Mouse (Mus musculus): ENCODE measurements at regions not wholly inside any gene's neighbourhood (a gene's known extent, or its start where the extent isn't known, plus 50 kb on each side); places are given as distances from the start of the nearest gene placed in this dataset.
A peak's percentile ranks its signal among the peaks of the same experiment; 100 is the strongest.

DNA sequence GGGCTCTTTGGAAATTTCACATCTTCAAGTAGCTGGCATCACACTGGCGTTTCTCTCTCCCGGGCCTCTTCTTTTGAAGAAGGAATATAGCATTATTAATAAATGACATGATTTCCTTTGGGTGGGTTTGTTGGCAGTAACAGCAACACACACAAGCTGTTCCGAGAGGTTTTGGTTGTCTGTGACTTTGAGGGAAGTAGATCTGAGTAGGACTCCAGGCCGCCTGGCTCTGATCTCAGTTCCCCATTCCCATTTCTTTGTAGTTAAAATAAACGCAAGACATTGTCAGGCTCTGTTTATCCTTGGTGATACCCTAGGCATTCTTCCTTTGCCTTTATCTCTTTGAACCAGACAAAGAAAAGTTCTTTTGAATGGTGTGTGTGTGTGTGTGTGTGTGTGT lies 83.3 kb upstream of the Gm9887 start:
- DNase-seq (ENCODE audit: low spot score in 2 of 2), result no peak

DNA sequence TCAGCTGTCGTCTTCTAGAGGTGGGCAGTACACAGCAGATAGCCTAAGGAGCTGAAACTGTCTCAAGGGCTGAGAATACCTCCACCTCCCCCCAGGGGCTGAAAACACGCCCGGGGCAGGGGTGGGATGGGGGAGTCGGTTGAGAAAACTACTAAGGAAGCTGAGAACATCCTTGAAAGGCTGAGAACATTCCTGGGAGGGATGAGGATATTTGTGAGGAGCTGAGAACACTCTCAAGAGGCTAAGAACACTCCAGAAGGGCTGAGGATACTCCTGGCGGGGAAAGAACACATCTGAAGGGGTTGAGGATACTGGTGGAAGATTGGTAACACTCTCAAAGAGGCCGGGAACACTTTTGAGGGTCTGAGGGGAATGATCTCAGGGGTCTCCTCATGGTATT lies 81.3 kb upstream of the Gm9887 start:
- no peak for DNase-seq (ENCODE audit: low spot score in 2 of 2)

DNA sequence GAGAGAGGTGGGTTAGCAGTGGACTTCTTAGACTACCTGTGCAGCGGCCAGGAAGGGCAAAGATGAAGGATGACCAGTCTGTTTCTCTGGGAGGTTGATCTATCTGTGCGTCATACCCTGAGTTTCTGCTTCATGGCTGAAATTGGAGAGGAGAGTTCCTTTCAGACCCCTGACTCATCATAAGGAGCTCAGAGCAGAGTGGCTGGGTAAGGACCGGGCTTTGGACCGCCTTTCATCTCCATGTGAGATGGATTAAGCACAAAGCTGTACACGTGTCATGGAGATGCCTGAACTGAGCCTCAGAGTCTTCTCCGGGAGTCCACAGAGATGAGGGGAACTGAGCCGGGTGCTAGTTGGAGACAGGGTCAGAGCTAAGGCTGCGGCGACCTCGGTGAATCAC lies 80.7 kb upstream of the Gm9887 start:
- DNase-seq (ENCODE audit: low spot score in 2 of 2), result no peak

DNA sequence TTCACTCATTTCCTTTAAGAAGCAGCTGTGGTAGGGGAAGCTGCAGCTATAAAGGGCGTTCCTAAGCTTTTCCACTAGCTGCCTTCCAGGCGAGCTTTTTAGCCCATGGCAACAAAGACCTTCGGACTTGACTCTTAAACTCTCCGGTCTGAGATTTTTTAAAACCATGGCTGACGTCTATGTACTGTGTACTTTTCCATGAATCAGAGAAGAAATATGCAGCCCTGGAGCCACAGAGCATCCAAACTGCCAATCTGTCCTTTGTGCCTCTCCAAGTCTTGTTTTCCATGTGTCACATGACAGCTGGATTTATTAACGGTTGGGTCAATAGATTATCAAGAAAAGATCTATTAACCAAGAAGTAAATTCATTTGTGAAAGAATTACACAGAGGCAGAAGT lies 78.9 kb upstream of the Gm9887 start:
- no peak for DNase-seq (ENCODE audit: low spot score in 2 of 2)

DNA sequence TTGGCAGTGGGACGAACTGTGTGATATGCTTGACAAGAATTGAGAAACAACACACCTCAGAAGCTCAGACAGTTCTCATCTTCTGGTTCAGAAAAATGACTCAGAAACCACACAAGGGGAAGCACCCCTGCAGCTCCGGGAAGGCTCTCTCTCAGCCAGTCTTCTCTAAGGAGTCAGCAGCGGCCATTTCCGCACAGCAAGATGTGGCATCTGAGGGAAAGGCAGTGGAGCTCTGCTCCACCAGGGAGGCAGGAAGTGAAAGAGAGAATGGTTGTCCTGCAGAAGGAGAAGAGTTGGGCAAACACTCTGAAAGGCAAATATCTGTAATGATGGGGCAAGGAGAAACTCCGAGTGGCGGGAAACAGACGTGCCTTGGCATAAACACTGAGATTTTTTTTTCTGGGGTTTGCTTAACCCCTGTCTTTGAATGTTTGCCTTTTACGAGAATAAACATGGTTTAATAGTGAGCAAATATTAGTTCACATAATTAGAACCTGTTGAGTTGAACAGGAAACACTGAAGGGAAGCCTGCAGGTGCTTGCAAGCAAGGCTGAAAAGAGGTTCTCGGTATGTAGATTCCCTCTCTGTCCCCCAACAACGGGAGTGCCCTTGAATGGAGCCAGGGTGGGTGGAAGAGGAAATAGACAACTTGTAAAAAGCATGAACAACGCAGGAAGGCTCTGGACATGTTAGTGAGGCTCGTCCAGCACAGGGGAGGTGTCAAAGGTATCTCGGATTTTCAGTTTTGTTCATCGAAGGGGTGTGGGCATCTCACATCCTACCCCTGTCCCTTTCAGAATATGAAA lies 75.9 kb upstream of the Gm9887 start:
- DNase-seq (ENCODE audit: low spot score in 2 of 2), result peak in 1 of 2 experiments; percentile 12

DNA sequence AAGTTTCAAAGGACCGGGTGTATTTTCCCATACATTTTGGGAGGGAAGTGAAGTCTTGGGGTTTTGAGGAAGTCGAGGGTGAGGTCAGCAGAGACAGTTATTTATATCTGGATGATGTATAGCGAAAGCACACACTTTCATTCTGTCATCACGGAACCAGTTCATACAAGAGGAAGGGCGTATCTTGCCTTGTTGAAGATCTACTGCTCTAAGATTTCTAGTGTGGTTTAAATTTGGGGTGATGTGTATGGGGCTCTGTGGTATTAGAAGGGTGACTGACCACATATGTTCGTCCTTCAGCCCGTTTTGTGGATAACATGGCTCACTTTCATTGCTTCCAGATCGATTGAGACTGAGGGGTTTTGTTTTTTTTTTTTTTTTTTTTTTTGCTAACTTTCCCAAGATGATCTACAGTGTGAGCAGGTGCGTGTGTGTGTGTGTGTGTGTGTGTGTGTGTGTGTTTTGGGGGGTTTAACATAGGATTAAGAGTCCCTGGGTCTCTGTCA lies 75.1 kb upstream of the Gm9887 start:
- DNase-seq (ENCODE audit: low spot score in 2 of 2), result no peak

DNA sequence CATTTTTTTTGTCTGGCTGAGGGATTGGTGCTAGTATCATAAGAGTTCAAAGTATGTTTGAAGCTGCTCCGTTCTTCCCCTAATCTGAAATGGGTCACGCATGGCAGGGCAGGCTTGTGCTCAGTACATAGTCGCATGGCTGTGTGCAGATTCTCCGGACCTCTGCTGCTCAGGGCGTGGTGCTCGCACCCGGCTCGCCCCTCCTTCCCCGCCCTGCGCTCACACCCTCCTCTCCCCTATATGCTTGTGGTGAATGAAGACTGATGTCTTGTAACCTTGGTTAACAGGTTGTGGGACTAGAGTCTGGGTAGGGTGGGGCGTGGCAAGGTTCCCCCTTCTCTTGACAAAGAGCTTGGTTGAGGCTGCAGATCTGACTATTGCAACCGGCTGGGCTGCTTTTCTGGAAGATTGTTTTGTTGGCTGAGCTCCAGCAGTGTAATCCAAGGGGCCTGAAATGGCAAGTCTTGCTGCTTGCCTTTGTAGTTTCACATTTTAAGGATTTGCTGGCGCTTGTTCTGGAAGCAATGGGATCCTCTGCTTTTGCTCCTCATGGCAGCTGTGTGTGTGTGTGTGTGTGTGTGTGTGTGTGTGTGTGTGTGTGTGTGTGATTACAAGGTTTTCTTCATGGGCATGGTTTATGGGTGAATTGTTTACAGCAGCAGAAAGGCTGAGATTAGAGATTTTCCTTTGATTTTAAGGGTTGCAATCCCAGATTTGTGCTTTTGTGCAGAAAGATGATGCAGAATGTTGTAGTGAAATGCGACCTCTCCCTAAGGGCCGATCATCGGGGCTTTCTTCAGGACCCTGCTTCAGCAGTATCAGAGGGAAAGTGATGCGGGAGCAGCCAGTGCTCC lies 74.4 kb upstream of the Gm9887 start:
- no peak for DNase-seq (ENCODE audit: low spot score in 2 of 2)

DNA sequence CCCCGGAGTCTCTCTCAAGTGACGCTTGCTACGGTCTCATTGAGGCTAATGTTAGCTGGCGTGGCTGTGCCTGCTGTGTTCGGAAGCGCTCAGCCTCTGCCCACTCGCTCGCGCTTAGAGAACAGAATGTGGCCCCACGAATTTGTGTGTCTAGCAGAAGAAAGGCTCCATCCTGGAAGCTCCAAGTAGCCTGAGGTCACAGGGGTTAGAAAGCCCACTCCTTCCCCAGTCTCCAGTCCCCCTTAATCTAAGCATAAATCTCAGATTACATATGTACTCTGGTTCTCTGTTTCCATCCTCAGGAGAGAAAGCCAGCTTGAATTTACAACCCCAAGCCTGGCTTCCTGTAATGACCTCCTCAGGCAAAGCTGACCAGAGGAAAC lies 73.8 kb upstream of the Gm9887 start:
- peak in 1 of 2 experiments; percentile 20 for DNase-seq (ENCODE audit: low spot score in 2 of 2)

DNA sequence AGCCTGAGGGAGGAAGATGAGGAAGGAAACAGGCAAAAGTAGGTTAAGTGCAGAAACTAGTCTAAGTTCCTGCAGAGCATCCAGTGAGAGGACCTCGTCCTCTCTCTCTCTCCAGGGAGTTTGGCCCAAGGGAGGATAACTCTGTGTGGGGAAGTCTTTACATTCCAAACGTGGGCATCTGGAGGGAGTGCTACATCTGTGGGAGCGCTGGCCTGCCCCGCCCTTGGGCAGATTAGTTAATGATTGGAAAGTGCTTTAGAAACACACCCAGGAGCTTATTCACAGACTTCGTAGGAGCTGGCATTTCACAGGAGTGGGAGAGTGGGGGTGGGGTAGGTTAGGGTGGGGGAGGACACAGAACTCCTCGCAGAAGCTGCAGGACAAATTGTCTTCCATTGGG lies 70.1 kb upstream of the Gm9887 start:
- DNase-seq (ENCODE audit: low spot score in 2 of 2), result no peak

DNA sequence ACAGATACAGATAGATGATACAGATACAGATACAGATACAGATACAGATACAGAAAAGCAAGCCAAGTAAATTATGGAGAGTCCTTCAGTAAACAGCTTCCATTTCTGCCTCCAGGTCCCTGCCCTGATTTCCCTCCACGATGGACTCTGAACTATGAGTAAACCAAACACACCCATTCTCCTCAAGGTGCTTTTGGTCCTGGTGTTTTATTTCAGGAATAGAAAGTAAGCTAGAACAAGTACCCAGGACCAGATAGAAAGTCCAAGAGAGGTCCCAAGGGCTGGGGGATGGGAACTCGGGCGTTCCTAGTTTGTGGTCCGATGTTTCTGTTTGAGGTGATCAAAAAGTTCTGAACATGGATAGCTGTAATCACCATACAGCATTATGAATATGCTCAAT lies 69.5 kb upstream of the Gm9887 start:
- DNase-seq (ENCODE audit: low spot score in 2 of 2), result no peak

DNA sequence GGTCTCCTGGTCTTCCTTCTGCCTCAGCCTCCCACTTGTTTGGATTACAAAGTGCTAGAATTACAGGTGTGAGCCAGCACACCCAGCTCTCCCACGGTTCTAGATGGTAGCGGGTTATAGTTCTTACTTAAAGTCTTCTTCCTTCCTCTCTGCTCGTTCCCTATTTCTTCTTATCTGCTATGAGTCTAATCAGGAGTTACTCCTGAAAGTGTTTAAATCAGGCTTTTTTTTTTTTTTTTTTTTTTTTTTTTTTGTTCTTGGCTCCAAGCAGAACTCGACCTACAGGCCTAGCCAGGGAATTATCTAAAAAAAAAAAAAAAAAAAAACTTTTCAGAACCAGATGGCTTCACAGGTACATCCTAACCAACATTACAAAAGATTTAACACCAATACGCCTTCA lies 66.0 kb upstream of the Gm9887 start:
- DNase-seq (ENCODE audit: low spot score in 2 of 2), result no peak

DNA sequence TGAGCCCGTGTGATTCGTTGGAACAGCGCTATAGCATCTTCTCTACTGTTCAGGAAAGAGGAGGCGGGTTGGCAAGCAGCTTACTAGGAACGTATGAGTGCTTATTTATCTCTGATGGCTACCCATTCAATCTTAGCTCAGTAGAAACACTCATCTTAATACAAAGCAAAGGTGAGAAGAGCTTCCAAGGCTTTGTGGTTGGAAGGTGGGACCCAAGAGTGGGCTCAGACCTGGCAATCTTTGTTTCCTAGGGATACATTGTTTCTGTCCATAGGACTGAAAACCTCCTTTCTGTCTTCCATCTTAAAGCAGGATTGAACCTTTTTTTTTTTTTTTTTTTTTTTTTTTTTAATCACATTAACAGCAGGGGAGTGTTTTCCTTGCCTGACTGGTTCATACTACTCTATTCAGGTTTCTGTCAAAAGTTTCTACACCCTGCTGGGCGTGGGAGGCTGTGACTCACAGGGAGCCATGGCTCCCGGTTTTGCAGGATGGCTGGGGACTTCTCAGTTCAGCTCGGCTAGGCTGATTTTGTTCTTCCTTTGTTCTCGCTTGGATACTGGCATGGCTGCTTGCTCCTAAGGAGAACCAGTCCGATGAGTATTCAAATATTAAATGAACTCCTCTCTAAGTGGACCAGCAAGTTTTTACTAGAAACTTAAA lies 64.7 kb upstream of the Gm9887 start:
- peak; percentile 71 to 80 for DNase-seq (ENCODE audit: low spot score in 2 of 2)

DNA sequence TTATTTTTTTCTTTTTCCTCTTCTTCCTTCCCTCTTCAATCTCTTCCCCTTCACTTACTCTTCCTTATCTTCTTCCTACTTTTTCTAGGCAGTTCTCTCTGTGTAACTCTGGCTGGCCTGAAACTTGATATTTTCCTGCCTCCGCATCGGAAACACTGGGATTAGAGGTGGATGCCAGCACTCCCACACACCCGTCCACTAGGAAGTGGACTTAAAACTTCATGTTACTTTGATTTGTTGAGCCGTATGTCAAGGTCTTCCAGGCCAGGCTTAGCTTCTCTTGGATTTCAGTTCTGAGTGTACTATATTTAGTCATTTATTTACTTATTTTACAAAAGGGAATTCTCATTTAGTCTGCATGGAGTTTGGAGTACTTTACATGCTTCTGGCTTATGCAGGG lies 62.1 kb upstream of the Gm9887 start:
- DNase-seq (ENCODE audit: low spot score in 2 of 2), result no peak

DNA sequence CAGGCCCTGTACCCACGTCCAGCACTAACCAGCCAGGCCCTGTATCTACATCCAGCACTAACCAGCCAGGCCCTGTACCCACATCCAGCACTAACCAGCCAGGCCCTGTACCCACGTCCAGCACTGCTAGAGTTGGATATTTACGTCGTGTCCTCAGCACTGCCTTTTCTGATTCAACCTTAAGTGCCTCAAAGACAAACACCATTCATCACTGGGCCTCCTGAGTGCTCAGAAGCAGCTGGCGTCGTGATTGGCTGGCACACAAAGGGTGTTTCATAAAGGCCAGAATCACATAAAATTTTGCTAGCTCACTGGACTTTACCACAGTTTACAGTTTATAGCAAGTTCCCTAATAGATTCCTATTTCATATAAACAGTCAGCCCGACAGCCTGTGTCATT lies 59.8 kb upstream of the Gm9887 start:
- no peak for DNase-seq (ENCODE audit: low spot score in 2 of 2)

DNA sequence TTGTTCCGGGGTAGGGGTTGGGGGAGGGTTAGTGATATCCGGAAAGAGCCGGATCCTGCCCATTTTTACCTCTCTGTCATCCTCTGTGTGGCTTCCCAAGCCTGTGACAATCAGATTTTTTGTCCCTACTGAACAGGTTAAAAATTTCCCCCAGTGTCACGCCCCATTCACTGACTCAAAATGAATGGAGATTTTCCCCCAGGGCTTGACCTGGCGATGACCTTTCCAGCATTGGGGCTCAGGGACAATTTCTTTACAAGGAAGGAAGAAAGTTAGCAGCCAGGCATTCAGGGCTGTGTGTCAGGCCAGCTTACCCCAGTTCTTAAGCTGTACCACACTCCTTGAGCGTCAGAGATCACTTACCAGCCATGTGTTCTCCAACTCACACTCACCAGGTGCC lies 55.9 kb upstream of the Gm9887 start:
- no peak for DNase-seq (ENCODE audit: low spot score in 2 of 2)

DNA sequence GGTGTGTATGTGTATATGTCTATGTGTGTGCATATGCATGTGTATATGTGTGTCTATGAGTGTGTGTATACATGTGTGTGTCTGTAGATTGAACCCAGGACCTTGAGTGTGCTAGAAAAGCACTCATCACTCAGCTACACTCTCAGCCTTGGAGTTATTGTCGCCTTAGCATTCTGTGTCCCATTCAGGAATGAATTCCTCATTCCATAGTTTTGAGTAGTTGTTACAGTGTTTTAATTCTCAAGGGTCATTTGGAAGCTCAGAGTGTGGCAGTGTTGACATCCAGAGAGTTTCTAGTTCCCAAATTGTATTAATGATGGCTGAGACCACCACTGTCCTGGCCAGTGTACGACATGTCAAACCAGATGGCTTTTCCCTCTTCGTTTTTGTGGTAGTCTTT lies 53.4 kb upstream of the Gm9887 start:
- no peak for DNase-seq (ENCODE audit: low spot score in 2 of 2)

DNA sequence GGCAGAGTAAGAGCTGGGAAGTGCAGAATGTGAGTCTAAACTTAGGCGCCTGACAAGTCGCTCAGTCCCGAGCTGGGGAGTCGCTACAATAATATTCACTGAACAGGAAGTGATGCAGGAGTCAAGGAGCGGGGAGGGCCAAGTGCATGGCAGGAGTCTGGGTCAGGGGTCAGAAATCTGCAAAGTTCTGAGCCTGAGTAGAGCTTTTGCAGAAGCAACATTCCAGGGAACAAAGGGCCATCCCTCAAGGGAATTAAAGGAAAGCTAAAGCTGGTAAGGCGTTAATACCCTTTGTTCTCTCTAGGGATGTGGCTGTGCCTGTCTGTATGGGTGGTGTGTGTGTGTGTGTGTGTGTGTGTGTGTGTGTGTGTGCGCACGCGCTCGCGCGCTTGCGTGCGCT lies 52.7 kb upstream of the Gm9887 start:
- no peak for DNase-seq (ENCODE audit: low spot score in 2 of 2)

Data from left cerebral cortex, adult 18-20 months (tissue).